Mouse (Mus musculus): ENCODE results near the gene Fbl.
"Not testable (repeated sequence)": the region's sequence is repeated elsewhere in the genome, so short reads cannot be mapped to it uniquely, and the experiment has no call there.

Gene Fbl

GRCm38 (mm10) chr7:28195414-28196098 lies 26.0 kb downstream of the Fbl start:
- DNase-seq: no peak

- no peak for DNase-seq
These were observed 27.0 kb downstream of the Fbl start for GRCm38 (mm10) chr7:28196528-28196927.

- DNase-seq: no peak
These were observed 29.5 kb downstream of the Fbl start for GRCm38 (mm10) chr7:28199054-28199453.

DNA sequence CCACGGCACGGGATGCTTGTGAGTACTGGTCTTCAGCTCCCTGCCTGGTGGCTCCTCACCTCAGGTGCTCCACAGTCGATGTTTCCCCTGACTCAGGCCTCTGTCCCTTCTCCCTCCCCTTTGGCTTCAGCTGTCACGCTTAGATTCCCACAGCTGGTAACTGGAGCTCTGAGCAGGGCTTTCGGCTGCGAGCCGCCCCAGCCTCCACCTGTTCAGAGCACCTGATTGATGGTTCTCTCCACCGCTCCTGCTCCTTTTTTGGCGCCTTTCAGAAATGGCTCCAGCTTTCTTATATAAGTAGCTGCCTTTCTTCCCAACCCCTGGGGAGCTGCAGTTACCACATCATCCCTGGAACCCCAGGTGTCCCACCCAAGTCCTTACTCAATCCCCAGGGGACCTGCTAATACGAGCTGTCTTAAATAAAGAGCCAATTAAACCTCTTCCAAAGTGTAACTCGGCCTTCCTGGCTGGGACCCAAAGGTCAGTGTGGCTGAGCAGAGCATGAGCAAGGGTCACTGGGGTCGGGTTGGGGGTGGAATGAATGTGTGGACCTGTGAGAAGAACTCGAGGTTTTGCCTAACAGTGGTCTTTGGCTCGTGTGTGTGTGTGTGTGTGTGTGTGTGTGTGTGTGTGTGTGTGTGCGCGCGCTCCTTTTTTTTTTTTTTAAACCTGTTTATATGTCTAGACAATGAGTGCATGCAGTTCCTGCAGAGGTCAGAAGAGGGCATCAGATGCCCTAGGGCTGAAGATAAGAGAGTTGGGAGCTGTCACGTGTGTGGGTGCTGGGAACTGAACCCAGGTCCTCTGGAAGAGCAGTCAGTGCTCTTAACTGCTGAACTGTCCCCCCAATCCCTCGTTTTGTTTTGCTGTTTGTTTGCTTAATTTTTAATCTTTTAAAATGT lies 33.9 kb downstream of the Fbl start:
- no peak for DNase-seq

- DNase-seq: peak; percentile 26
These were observed 36.6 kb downstream of the Fbl start for GRCm38 (mm10) chr7:28206044-28206600.

GRCm38 (mm10) chr7:28208396-28208987 lies 39.0 kb downstream of the Fbl start:
- DNase-seq: no peak

DNA sequence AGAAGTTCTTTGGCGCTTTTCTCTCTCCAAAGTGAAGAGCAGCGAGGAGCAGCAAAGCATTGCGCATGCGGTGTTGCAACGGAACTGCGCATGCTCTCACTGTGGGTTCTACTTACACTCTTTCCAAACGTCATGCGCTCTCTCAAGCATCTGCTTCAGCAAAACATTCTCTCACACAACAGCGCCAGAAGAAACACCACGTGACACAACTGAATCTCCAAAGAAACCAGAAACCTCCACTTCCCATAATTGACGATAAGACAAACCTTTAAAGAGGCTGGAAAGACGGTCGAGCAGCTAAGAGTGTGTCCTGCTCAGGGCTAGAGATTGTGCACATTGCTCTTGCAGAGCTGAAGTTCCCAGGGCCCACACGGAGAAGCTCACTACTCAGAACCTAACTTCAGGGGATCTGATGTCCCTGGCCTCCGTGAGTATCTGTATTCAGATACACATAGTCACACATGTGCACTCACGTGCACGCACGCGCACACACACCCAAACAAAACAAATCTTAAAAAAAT lies 39.5 kb downstream of the Fbl start:
- peak; percentile 74 for DNase-seq

- no peak for DNase-seq
These were observed 41.2 kb downstream of the Fbl start for GRCm38 (mm10) chr7:28210731-28211130.

DNA sequence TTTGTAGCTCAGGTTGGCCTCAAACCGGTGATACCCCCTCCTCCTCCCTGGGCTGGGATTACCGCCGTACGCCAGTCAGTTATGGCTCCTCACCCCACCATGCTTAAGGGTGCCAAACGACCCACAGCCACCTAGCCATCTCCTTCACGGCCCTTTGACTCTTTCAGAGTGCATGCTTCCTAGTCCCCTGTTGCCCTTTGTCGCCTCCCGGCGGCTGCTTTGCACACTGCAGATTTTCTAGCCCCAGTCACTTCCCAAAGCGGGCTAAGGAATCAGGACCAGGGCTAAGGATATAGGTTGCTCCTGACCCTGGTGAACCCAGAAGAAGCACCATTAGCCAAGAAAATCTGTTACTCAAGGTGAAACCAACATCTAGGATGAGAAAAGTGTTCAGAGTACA lies 44.6 kb downstream of the Fbl start:
- no peak for DNase-seq

GRCm38 (mm10) chr7:28215950-28216349 lies 46.4 kb downstream of the Fbl start:
- not testable (repeated sequence) for DNase-seq

GRCm38 (mm10) chr7:28217811-28218210 lies 48.3 kb downstream of the Fbl start:
- not testable (repeated sequence) for DNase-seq

DNA sequence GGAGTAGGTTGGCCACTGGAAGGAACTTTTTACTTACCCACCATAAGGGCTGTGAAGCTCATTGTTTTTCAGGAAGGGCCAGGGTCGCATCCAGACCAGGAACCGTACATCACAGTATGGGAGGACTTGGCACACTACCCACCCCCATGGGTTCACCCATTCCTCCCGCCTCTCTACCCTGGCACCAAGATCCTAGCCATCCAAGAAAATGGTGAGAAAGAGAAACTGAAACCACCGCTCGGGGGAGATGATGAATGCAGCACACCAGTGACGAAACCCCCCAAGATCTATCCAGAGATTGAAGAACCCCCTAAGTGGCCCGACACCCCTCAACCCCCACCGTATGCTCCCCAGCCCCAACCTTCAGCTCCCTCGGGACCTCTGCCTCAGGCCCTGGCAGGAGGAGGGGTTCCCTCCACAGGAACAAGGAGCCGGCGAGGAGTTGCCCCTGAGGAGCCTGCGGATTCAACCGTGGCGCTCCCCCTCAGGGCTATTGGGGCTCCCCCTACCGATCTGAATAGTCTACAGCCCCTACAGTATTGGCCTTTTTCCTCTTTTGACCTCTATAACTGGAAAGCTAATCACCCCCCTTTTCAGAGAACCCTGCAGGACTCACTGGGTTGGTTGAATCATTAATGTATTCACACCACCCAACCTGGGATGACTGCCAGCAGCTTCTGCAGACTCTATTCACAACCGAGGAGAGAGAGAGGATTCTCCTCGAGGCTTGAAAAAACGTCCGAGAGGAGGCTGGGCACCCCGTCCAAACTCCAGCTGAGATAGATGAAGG lies 49.6 kb downstream of the Fbl start:
- DNase-seq: peak; percentile 42

DNA sequence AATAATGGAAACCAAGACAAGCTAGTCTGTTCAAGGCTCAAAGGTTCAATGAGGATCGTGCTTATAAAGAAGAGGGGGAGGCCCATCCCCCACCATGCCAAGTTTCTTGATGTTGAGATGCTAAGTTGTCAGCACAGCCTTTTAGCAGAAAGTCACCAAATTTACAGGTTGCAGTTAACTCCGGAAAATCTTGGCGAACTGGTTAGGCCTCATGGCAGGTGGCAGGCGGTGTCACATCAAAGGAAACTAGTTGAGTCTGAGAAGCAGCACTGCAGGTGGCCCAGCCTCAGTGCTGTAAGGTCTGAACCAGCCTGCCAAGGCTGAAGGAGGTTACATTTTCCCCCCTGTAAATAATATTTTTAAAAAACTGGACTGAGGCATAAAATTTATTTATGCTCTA lies 57.3 kb downstream of the Fbl start:
- DNase-seq: not testable (repeated sequence)

GRCm38 (mm10) chr7:28227421-28227820 lies 57.9 kb downstream of the Fbl start:
- DNase-seq: not testable (repeated sequence)
